Mouse (Mus musculus) spleen, adult 2 months (tissue): ENCODE measurements around the gene Wdr78.

Source experiments
- CTCF ChIP-seq: fragments of 200-500 bp; IDR thresholded peaks from 2 replicates; pipeline ENCODE4 v1.5.1; 2011; ENCODE audit warnings: mild to moderate bottlenecking, inconsistent platforms; ENCODE audit not compliant: insufficient read depth, insufficient read length, insufficient replicate concordance; ENCODE audit errors: extremely low read depth
- POLR2A ChIP-seq: fragments of 200-500 bp; IDR thresholded peaks from 2 replicates; pipeline ENCODE4 v1.6.1; 2011; ENCODE audit warnings: low read depth, low read length, inconsistent platforms

DNA sequence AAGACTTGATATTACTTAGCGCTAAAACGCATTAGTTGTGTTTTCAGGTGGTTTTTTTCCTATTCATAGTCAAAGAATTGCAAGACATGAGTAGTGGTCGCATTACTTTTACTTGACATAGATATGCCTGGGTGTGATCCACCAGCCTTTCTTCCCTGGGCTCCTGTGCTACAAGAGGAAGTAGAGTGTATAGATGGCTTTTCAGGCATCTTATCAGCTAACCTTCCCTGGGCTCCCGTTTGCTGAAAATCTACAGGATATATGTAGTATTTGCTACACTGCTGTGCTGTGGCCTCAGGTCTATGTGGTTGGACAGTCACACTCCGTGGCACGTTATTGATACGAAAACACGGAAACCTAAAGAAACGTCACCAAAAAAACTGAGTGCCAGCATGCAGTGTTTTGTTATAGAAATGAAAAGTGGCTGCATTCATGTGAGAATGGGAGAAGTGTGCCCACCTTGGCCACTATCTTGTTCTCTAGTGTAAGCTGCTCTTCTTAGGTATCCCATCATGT, 6.6 kb upstream of the Wdr78 start:
- TF ChIP-seq POLR2A (no peak), CTCF (no peak)
